Mouse (Mus musculus) cortical plate, adult 2 months (tissue): ENCODE data around the gene Rgl2.

Source experiments
- CTCF ChIP-seq: fragments of 200-500 bp; IDR thresholded peaks from 2 replicates; pipeline ENCODE4 v1.5.1; 2011; ENCODE audit warnings: mild to moderate bottlenecking, control low read depth, low read length; ENCODE audit not compliant: insufficient read depth; ENCODE audit errors: extremely low read depth
- POLR2A ChIP-seq: fragments of 200-500 bp; IDR thresholded peaks from 2 replicates; pipeline ENCODE4 v1.6.1; 2011; ENCODE audit warnings: mild to moderate bottlenecking, low read length, control low read depth; ENCODE audit not compliant: insufficient read depth; ENCODE audit errors: extremely low read depth

DNA sequence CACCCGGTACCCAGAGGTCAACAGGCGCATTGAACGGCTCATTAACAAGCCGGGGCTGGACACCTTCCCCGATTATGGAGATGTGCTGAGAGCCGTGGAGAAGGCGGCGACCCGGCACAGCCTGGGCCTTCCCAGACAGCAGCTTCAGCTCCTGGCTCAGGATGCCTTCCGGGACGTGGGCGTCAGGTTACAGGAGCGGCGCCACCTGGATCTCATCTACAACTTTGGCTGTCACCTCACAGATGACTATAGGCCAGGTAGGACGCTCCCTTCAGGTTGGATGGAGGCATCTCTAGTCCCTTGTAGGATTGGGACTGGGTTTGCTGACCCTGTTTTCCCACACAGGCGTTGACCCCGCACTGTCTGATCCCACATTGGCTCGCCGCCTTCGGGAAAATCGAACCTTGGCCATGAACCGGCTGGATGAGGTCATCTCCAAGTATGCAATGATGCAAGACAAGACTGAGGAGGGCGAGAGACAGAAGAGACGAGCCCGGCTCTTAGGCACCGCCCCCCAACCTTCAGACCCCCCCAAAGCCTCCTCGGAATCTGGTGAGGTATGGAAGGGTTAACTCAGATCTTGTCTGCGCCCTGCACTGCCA, 17.4 kb upstream of the Rgl2 start:
- TF ChIP-seq POLR2A (no peak), CTCF (no peak)
